Mouse (Mus musculus): ENCODE measurements around the gene C1galt1. TPM values are rescaled to one million over a fixed set of nuclear protein-coding genes. Genes with fewer than 3 reads are reported as not detected.

C1galt1 gene
- total and polyA plus RNA-seq, 3 experiments, result 7.0 to 22.2 (median 12.2) TPM

GRCm38 (mm10) chr6:7847890-7848508, 3.4 kb downstream of the C1galt1 start:
- dilution Hi-C loops (cut with MboI; ENCODE audit: extremely low pct_ligation_motif_present, extremely low pct_unique_long_range_greater_than_20kb, low sequenced_read_pairs), result no loop called here
- no peak for DNase-seq (ENCODE audit: extremely low read depth)
- H3K4me3 ChIP-seq (replicated peaks in 1 of 3; ENCODE audit: low read depth in 2 of 3, low read length in 2 of 3, poor library complexity in 1 of 3), result no peak overlapping the region
- H3K4me2 ChIP-seq (ENCODE audit: insufficient read depth, low read depth, poor library complexity, severe bottlenecking), result no peak overlapping the region
- H3K36me3 ChIP-seq (replicated peaks in 1 of 2; ENCODE audit: control insufficient read depth in 1 of 2, insufficient read depth in 1 of 2, low read length in 1 of 2), result peaks cover 0 to 4% of the 10 kb centered on the region in 2 experiments
- H3K27me3 ChIP-seq (replicated peaks), result no peaks in the 10 kb centered on the region
- 0 out of 2 replicates have a peak, but pooled peaks cover 8% of the 10 kb centered on the region for H3K79me2 ChIP-seq (replicated peaks; ENCODE audit: control insufficient read depth, extremely low read depth, insufficient read depth, poor library complexity, severe bottlenecking)
- peaks cover 0 to 52% of the 10 kb centered on the region in 2 experiments; a peak in 2 of 4 replicates for H3K4me1 ChIP-seq (ENCODE audit: control insufficient read depth in 1 of 2, insufficient read depth in 2 of 2)
- H3K9ac ChIP-seq (ENCODE audit: insufficient read depth, low read depth), result no peak overlapping the region
- in situ Hi-C loops (cut with MboI; ENCODE audit: low pct_ligation_motif_present, low pct_unique_long_range_greater_than_20kb, low sequenced_read_pairs), result no loop called here
- TF ChIP-seq CTCF (conservative IDR thresholded peaks at IDR 0.05 in 1 of 2, IDR thresholded peaks at IDR 0.05 in 1 of 2; ENCODE audit: low read depth in 2 of 2, low read length in 2 of 2) (no peak), USF1 (IDR thresholded peaks at IDR 0.05; ENCODE audit: low read depth, low read length) (no peak)
- no peak overlapping the region for H3K27ac ChIP-seq (ENCODE audit: insufficient read depth, low read depth)
- H3K9me3 ChIP-seq (replicated peaks; ENCODE audit: low read length), result no peaks in the 10 kb centered on the region

GRCm38 (mm10) chr6:7848714-7849113, 4.1 kb downstream of the C1galt1 start:
- in situ Hi-C loops (cut with MboI; ENCODE audit: low pct_ligation_motif_present, low pct_unique_long_range_greater_than_20kb, low sequenced_read_pairs), result no loop called here
- Histone ChIP-seq H3K4me1 (ENCODE audit: control insufficient read depth in 1 of 2, insufficient read depth in 2 of 2) (peaks cover 0 to 46% of the 10 kb centered on the region in 2 experiments; a peak in 2 of 4 replicates), H3K4me3 (replicated peaks in 1 of 3; ENCODE audit: low read depth in 2 of 3, low read length in 2 of 3, poor library complexity in 1 of 3) (no peak overlapping the region), H3K4me2 (ENCODE audit: insufficient read depth, low read depth, poor library complexity, severe bottlenecking) (no peak overlapping the region), H3K79me2 (replicated peaks; ENCODE audit: control insufficient read depth, extremely low read depth, insufficient read depth, poor library complexity, severe bottlenecking) (0 out of 2 replicates have a peak, but pooled peaks cover 8% of the 10 kb centered on the region), H3K9me3 (replicated peaks; ENCODE audit: low read length) (no peaks in the 10 kb centered on the region), H3K27ac (ENCODE audit: insufficient read depth, low read depth) (no peak overlapping the region), H3K27me3 (replicated peaks) (no peaks in the 10 kb centered on the region), H3K36me3 (replicated peaks in 1 of 2; ENCODE audit: control insufficient read depth in 1 of 2, insufficient read depth in 1 of 2, low read length in 1 of 2) (peaks cover 0 to 4% of the 10 kb centered on the region in 2 experiments), H3K9ac (ENCODE audit: insufficient read depth, low read depth) (no peak overlapping the region)
- TF ChIP-seq ZC3H11A (IDR thresholded peaks at IDR 0.05; ENCODE audit: low read depth, low read length), result no peak
- DNase-seq (ENCODE audit: extremely low read depth), result no peak
- dilution Hi-C loops (cut with MboI; ENCODE audit: extremely low pct_ligation_motif_present, extremely low pct_unique_long_range_greater_than_20kb, low sequenced_read_pairs), result no loop called here

- TF ChIP-seq SMC3 (IDR thresholded peaks at IDR 0.05; ENCODE audit: low read depth, low read length) (no peak), JUND (conservative IDR thresholded peaks at IDR 0.05; ENCODE audit: low read depth, low read length) (no peak), CTCF (conservative IDR thresholded peaks at IDR 0.05 in 1 of 2, IDR thresholded peaks at IDR 0.05 in 1 of 2; ENCODE audit: low read depth in 2 of 2, low read length in 2 of 2) (no peak), ZKSCAN1 (IDR thresholded peaks at IDR 0.05; ENCODE audit: borderline replicate concordance, low read depth, low read length) (no peak), UBTF (IDR thresholded peaks at IDR 0.05; ENCODE audit: low read depth, low read length) (no peak), CHD2 (IDR thresholded peaks at IDR 0.05; ENCODE audit: low read length) (no peak), MYC (IDR thresholded peaks at IDR 0.05; ENCODE audit: low read depth, low read length) (no peak), BHLHE40 (IDR thresholded peaks at IDR 0.05; ENCODE audit: low read depth, low read length) (no peak), TBP (conservative IDR thresholded peaks at IDR 0.05; ENCODE audit: low read depth, low read length) (no peak), ZMIZ1 (IDR thresholded peaks at IDR 0.05; ENCODE audit: low read depth, low read length) (no peak), E2F4 (IDR thresholded peaks at IDR 0.05; ENCODE audit: insufficient replicate concordance, low read depth, low read length) (no peak)
- Histone ChIP-seq H3K4me3 (replicated peaks in 1 of 3; ENCODE audit: low read depth in 2 of 3, low read length in 2 of 3, poor library complexity in 1 of 3) (no peak overlapping the region), H3K36me3 (replicated peaks in 1 of 2; ENCODE audit: control insufficient read depth in 1 of 2, insufficient read depth in 1 of 2, low read length in 1 of 2) (peaks cover 0 to 4% of the 10 kb centered on the region in 2 experiments), H3K9ac (ENCODE audit: insufficient read depth, low read depth) (no peak overlapping the region), H3K4me2 (ENCODE audit: insufficient read depth, low read depth, poor library complexity, severe bottlenecking) (no peak overlapping the region), H3K27me3 (replicated peaks) (no peaks in the 10 kb centered on the region), H3K4me1 (ENCODE audit: control insufficient read depth in 1 of 2, insufficient read depth in 2 of 2) (peaks cover 0 to 49% of the 10 kb centered on the region in 2 experiments; a peak in 2 of 4 replicates), H3K27ac (ENCODE audit: insufficient read depth, low read depth) (no peak overlapping the region), H3K79me2 (replicated peaks; ENCODE audit: control insufficient read depth, extremely low read depth, insufficient read depth, poor library complexity, severe bottlenecking) (peaks cover 10% of the 10 kb centered on the region; the same call in 1 of the 2 replicates), H3K9me3 (replicated peaks; ENCODE audit: low read length) (no peaks in the 10 kb centered on the region)
- no peak for DNase-seq (ENCODE audit: extremely low read depth)
- dilution Hi-C loops (cut with MboI; ENCODE audit: extremely low pct_ligation_motif_present, extremely low pct_unique_long_range_greater_than_20kb, low sequenced_read_pairs) (no loop called here), in situ Hi-C loops (cut with MboI; ENCODE audit: low pct_ligation_motif_present, low pct_unique_long_range_greater_than_20kb, low sequenced_read_pairs) (no loop called here)
Observed at GRCm38 (mm10) chr6:7851036-7851435, 6.4 kb downstream of the C1galt1 start.
